Mouse (Mus musculus): ENCODE measurements around the gene Mrpl37. TPM values are rescaled to one million over a fixed set of nuclear protein-coding genes. Genes with fewer than 3 reads are reported as not detected.
"Not testable (repeated sequence)": the region's sequence is repeated elsewhere in the genome, so short reads cannot be mapped to it uniquely, and the experiment has no call there.

Mrpl37 gene
- polyA plus RNA-seq (2015; fragmentation: Nextera tagmentation; extraction: Ambion mirVana), result 48.4 and 53.4 TPM in 2 replicates

DNA sequence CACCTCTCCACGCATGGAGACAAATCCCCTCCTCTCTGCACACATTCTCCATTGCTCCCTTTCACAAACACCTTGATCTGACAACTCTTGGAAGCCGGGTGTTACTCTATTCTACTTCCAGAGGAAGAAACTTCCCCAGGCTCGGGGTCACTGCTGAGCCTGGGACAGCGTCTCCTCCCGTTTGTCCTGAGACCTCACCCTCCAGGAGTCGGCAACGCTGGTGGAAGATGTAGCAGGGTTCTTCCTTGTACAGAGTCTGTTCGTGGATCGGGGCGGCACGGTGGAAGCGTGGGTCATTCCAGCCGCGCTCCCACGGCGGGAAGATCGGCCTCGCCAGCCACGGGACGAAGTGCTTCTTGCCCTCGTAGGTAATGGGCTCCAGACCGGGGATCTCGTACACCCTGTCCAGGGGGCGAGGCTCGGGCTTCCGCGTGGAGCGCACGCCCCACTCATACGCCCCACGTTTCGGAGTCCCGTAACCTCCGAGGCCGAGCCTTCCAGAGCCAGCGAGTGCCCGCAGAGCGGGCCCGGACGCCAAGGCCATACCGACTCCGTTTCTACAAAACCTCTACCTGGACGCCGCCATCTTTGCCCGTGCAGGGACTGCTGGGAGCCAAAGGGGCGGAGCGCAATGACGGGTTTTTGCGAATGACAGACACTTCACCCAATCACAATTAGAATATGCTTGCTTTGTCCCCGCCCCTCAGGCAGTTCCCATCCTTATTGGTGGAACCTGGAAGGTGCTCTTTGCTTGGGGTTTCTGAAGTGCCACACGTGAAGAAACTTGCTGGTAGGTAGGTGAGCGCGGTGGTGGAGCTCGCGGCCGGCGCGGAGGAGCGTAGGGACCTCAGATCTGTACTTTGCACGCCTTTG is at the start of gene Mrpl37, which contains the start of gene Cyb5rl:
Gene Mrpl37, minus strand, starts transcription at position 617 of the 873 bp plus-strand sequence.
Gene Cyb5rl, plus strand, starts transcription at position 737 of the 873 bp plus-strand sequence.
- Histone ChIP-seq H3K9ac (replicated peaks; ENCODE audit: low read depth) (peak within 1 kb of the TSS; percentile 54), H3K27me3 (replicated peaks; ENCODE audit: insufficient read depth, low read length) (no peaks in the 10 kb centered on the region), H3K4me1 (ENCODE audit: insufficient read depth, low read depth, low read length) (peaks cover 7% of the 10 kb centered on the region; the same call in 1 of the 2 replicates), H3K36me3 (ENCODE audit: insufficient read depth, low read length) (peaks cover 19% of the 10 kb centered on the region), H3K27ac (ENCODE audit: low read length) (peak within 1 kb of the TSS; percentile 77), H3K9me3 (ENCODE audit: low read length) (no peaks in the 10 kb centered on the region), H3K4me2 (replicated peaks; ENCODE audit: low read depth, low read length) (peak within 1 kb of the TSS; percentile 96), H3K4me3 (ENCODE audit: low read depth, low read length) (peak within 1 kb of the TSS; percentile 61)
- DNase-seq (ENCODE audit: low spot score) (peak; percentile 99), ATAC-seq (peak; percentile 99)
- WGBS, result under 1% methylated on average over 60 of the region's 60 CpGs
- TF ChIP-seq EP300 (IDR thresholded peaks at IDR 0.05) (no peak), CTCF (IDR thresholded peaks at IDR 0.05) (peak; percentile 38)

DNA sequence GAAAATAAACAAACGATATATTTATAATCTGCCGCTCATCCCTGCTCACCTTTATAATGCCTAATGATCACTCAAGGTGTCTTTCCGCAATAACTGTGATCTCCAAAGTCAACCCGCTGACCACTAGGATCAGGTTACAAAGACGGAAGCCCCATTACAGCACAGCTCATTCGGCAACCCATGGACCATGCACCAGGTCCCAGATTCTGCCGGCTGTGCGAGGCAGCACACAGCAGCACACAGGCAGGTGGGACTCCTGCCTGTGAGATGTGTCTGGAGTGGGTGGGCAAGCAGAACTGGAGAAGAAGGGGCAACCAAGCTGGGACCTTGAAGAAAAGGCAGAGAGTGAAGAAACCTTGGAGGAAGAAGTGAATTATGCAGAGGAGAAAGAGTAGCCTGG is 47.6 kb upstream of the Mrpl37 start:
- TF ChIP-seq EP300 (IDR thresholded peaks at IDR 0.05) (no peak), CTCF (IDR thresholded peaks at IDR 0.05) (no peak)
- Histone ChIP-seq H3K4me1 (ENCODE audit: insufficient read depth, low read depth, low read length) (no peaks in the 10 kb centered on the region), H3K4me3 (ENCODE audit: low read depth, low read length) (no peak overlapping the region), H3K9ac (replicated peaks; ENCODE audit: low read depth) (no peak overlapping the region), H3K27me3 (replicated peaks; ENCODE audit: insufficient read depth, low read length) (no peaks in the 10 kb centered on the region), H3K36me3 (ENCODE audit: insufficient read depth, low read length) (no peaks in the 10 kb centered on the region), H3K9me3 (ENCODE audit: low read length) (no peaks in the 10 kb centered on the region), H3K4me2 (replicated peaks; ENCODE audit: low read depth, low read length) (no peak overlapping the region), H3K27ac (ENCODE audit: low read length) (no peak overlapping the region)
- WGBS, result 26% methylated on average over 8 of the region's 8 CpGs
- ATAC-seq, result no peak
- DNase-seq (ENCODE audit: low spot score), result no peak

DNA sequence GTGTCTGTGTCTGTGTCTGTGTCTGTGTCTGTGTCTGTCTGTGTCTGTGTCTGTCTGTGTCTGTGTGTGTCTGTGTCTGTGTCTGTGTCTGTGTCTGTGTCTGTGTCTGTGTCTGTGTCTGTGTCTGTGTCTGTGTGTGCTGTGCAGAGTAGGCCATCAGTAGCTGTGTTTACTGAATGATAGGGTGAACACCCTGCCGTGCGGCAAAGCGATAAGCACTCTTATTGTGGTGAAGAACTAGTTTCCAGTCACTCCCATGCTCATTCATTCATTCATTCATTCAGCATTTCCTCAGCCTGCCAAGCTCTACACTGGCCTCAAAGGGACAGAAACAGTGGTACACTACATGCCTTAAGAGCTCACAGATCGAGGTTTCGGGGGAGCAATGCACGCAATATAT is 42.5 kb upstream of the Mrpl37 start:
- H3K27ac ChIP-seq (ENCODE audit: low read length); H3K4me2 ChIP-seq (replicated peaks; ENCODE audit: low read depth, low read length); H3K4me1 ChIP-seq (ENCODE audit: insufficient read depth, low read depth, low read length); H3K27me3 ChIP-seq (replicated peaks; ENCODE audit: insufficient read depth, low read length); H3K9me3 ChIP-seq (ENCODE audit: low read length); H3K9ac ChIP-seq (replicated peaks; ENCODE audit: low read depth); H3K4me3 ChIP-seq (ENCODE audit: low read depth, low read length); ATAC-seq; DNase-seq (ENCODE audit: low spot score); H3K36me3 ChIP-seq (ENCODE audit: insufficient read depth, low read length): not testable (repeated sequence)
- WGBS, result 80% methylated on average over 6 of the region's 6 CpGs

DNA sequence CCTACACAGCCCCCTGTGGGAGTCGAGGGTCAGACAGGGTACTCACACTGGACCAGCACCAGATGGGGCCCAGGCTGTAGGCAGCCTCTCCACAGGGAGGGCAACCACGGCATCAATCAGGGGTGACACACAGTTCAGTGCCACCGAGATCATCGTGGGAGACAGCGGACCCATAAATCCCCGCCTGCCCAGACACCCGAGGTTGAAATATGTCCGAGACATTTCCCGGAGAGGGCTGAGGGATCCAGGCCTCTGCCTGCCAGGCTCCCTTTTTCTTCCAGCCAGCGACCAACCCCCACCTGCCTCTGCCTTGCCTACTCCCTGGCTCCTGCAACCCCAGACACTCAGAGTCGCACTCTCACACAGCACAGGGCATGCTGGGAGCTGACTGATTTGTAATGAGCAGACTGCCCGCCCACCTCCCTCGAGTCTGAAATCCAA is 41.6 kb upstream of the Mrpl37 start:
- 30% methylated on average over 13 of the region's 13 CpGs for WGBS

DNA sequence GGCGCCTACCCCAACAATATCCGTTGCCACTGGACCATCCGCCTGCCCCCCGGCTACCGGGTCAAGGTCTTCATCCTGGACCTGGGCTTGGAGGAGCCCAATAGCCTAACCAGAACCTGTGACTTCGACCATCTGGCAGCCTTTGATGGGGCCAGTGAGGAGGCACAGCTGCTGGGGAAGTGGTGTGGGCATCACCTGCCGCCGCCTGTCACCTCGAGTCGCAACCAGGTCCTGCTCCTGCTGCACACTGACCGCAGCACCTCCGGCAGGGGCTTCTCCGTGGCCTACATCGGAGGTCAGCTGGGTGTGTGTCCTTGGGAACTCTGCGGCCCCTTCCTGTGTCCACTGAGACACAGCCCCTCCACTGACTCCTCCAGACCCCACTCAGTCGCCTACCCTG is 40.1 kb upstream of the Mrpl37 start:
- WGBS, result 90% methylated on average over 16 of the region's 16 CpGs
- H3K27me3 ChIP-seq (replicated peaks; ENCODE audit: insufficient read depth, low read length), result no peaks in the 10 kb centered on the region
- no peak for TF ChIP-seq CTCF (IDR thresholded peaks at IDR 0.05)
- no peak for TF ChIP-seq EP300 (IDR thresholded peaks at IDR 0.05)
- no peaks in the 10 kb centered on the region for H3K36me3 ChIP-seq (ENCODE audit: insufficient read depth, low read length)
- DNase-seq (ENCODE audit: low spot score) (no peak), ATAC-seq (no peak)
- H3K9me3 ChIP-seq (ENCODE audit: low read length), result no peaks in the 10 kb centered on the region
- H3K27ac ChIP-seq (ENCODE audit: low read length), result no peak overlapping the region
- no peaks in the 10 kb centered on the region for H3K4me1 ChIP-seq (ENCODE audit: insufficient read depth, low read depth, low read length)
- no peak overlapping the region for H3K9ac ChIP-seq (replicated peaks; ENCODE audit: low read depth)
- H3K4me2 ChIP-seq (replicated peaks; ENCODE audit: low read depth, low read length), result no peak overlapping the region
- no peak overlapping the region for H3K4me3 ChIP-seq (ENCODE audit: low read depth, low read length)

More for the DNA sequence above, 41.6 kb upstream of the Mrpl37 start:
- Histone ChIP-seq H3K4me3 (ENCODE audit: low read depth, low read length) (no peak overlapping the region), H3K9ac (replicated peaks; ENCODE audit: low read depth) (no peak overlapping the region), H3K4me1 (ENCODE audit: insufficient read depth, low read depth, low read length) (no peaks in the 10 kb centered on the region), H3K9me3 (ENCODE audit: low read length) (no peaks in the 10 kb centered on the region), H3K27ac (ENCODE audit: low read length) (no peak overlapping the region), H3K36me3 (ENCODE audit: insufficient read depth, low read length) (no peaks in the 10 kb centered on the region), H3K4me2 (replicated peaks; ENCODE audit: low read depth, low read length) (no peak overlapping the region), H3K27me3 (replicated peaks; ENCODE audit: insufficient read depth, low read length) (no peaks in the 10 kb centered on the region)
- no peak for DNase-seq (ENCODE audit: low spot score)
- ATAC-seq, result peak; percentile 43
- no peak for TF ChIP-seq EP300 (IDR thresholded peaks at IDR 0.05)

DNA sequence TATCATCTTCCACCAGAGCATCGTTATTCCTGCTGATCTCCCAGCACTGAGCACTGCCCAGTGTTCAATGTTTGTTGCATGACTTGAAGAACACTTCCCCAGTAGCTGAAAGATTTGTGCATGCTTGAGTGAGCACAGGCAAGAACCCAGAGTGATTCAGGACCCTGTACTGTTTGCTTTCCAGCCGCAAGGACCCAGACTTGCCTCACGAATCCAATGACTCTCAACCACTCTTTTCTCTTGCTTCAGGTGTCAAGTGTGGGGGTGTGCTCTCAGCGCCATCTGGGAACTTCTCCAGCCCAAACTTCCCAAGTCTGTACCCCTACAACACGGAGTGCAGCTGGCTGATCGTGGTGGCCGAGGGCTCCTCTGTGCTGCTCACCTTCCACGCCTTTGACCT is 35.6 kb upstream of the Mrpl37 start:
- 0 out of 2 replicates have a peak, but pooled peaks have one; percentile 8 for TF ChIP-seq EP300 (IDR thresholded peaks at IDR 0.05)
- TF ChIP-seq CTCF (IDR thresholded peaks at IDR 0.05), result no peak
- Histone ChIP-seq H3K27me3 (replicated peaks; ENCODE audit: insufficient read depth, low read length) (no peaks in the 10 kb centered on the region), H3K4me3 (ENCODE audit: low read depth, low read length) (no peak overlapping the region), H3K4me2 (replicated peaks; ENCODE audit: low read depth, low read length) (no peak overlapping the region), H3K27ac (ENCODE audit: low read length) (no peak overlapping the region), H3K36me3 (ENCODE audit: insufficient read depth, low read length) (no peaks in the 10 kb centered on the region), H3K4me1 (ENCODE audit: insufficient read depth, low read depth, low read length) (no peaks in the 10 kb centered on the region), H3K9me3 (ENCODE audit: low read length) (no peaks in the 10 kb centered on the region), H3K9ac (replicated peaks; ENCODE audit: low read depth) (no peak overlapping the region)
- ATAC-seq, result peak; percentile 68
- 54% methylated on average over 8 of the region's 8 CpGs for WGBS
- peak; percentile 59 for DNase-seq (ENCODE audit: low spot score)
